Comparison of ENCODE assay signal across 9 mouse cellular contexts in the genomic region with DNA sequence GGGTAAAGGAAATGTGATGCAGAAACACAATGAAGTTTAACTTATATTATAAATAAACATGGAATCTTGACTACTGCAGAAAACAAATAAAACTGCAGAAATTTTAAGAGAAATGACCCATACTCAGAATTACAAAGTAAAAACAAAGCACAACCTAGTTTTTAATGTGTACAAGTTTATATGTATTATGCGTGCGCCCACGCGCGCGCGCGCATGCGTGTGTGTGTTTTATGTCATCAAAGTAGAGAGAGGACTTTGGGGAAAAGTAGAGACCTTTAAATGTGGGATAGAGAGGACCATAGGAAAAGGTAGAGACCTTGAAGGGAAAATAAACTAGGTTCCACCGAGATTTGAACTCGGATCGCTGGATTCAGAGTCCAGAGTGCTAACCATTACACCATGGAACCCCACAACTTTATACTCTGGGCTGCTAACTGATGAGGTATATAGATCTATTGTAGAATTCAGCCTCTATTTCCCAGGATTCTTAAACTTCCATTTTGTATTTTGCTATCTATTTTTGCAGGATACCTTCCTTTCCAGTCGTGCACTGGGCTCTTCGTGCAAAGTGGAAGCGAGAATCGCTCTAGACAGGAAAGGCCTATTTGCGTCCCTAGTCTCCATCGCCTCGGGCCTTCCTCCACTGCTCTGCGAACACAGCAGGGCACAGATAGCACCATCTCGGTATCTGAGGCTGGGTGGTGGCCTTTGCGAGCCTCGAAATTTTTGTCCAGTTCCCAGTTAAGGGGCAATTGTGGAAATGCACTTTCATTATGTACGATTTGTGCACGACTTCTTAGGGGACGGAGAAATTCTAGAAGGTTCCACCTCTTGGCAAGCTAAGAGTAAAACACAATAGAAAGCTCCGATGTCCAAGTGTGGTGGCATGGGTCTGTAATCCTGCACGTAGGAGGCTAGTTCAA. TPM values are rescaled to one million over a fixed set of nuclear protein-coding genes. Genes with fewer than 3 reads are reported as not detected.
DNase-seq lines count a peak whose midpoint lies in the region; ATAC-seq and TF ChIP-seq lines count a peak whose summit lies in the region.
"Had no signal": no experiment of that assay in that cellular context is flagged by ENCODE, and none has a peak within 500 bp of the region (broad histone marks: within the 10 kb centered on the region; RNA-seq: fewer than 3 reads in every experiment).

No protein-coding gene starts in this region.

- TF ChIP-seq EP300 in heart, postnatal 0 days (IDR thresholded peaks at IDR 0.05; ENCODE audit: low read depth) = no peak
- TF ChIP-seq EP300 in liver, postnatal 0 days (IDR thresholded peaks at IDR 0.05; ENCODE audit: low read depth) = no peak

- no peaks in the 10 kb centered on the region for H3K36me3 ChIP-seq in heart, postnatal 0 days (replicated peaks; ENCODE audit: control insufficient read depth, insufficient read depth, low read length)
- no peaks in the 10 kb centered on the region for H3K36me3 ChIP-seq in liver, postnatal 0 days (replicated peaks; ENCODE audit: insufficient read depth, low read length)

- intact Hi-C loops in left cerebral cortex, postnatal 25 days (cut with DNase I) = no loop called here

- no peak overlapping the region for H3K27ac ChIP-seq in cortical plate, adult 2 months (ENCODE audit: insufficient read depth, low read length)
- H3K27ac ChIP-seq in heart, postnatal 0 days (ENCODE audit: low read depth) = no peak overlapping the region; the same call in 1 of the 2 replicates
- no peak overlapping the region for H3K27ac ChIP-seq in liver, postnatal 0 days (ENCODE audit: low read depth)

- no peak for TF ChIP-seq POLR2A in cortical plate, adult 2 months (IDR thresholded peaks at IDR 0.05; ENCODE audit: extremely low read depth, insufficient read depth, low read length)

- TF ChIP-seq CTCF in cortical plate, adult 2 months (IDR thresholded peaks at IDR 0.05; ENCODE audit: extremely low read depth, insufficient read depth, low read length) = no peak
- no peak for TF ChIP-seq CTCF in heart, postnatal 0 days (IDR thresholded peaks at IDR 0.05; ENCODE audit: low read depth)
- TF ChIP-seq CTCF in liver, postnatal 0 days (IDR thresholded peaks at IDR 0.05; ENCODE audit: low read depth) = no peak

- peak overlapping the region; percentile 41 for H3K4me2 ChIP-seq in heart, postnatal 0 days (ENCODE audit: low read depth, low read length)
- H3K4me2 ChIP-seq in liver, postnatal 0 days (ENCODE audit: low read depth, low read length) = peak overlapping the region; percentile 51

- WGBS in heart, postnatal 0 days = 22% methylated on average over 28 of the region's 28 CpGs
- 20% methylated on average over 28 of the region's 28 CpGs for WGBS in liver, postnatal 0 days (ENCODE audit: insufficient replicate concordance)

- no peak overlapping the region for H3K9ac ChIP-seq in heart, postnatal 0 days (replicated peaks; ENCODE audit: low read depth, low read length)
- no peak overlapping the region for H3K9ac ChIP-seq in liver, postnatal 0 days (replicated peaks)

- ATAC-seq in heart, postnatal 0 days (ENCODE audit: insufficient read depth, low read depth) = no peak
- ATAC-seq in liver, postnatal 0 days = peak; percentile 35; the same call in 1 of the 2 replicates
- ATAC-seq in CD4-positive, CD25-positive, alpha-beta regulatory T cell, adult 4 months = no peak

- H3K4me3 ChIP-seq in cortical plate, adult 2 months (ENCODE audit: insufficient read depth, low read length) = peak overlapping the region; percentile 14
- H3K4me3 ChIP-seq in heart, postnatal 0 days (ENCODE audit: low read depth, low read length) = peak overlapping the region; percentile 9; the same call in 1 of the 2 replicates
- peak overlapping the region; percentile 23; the same call in 1 of the 2 replicates for H3K4me3 ChIP-seq in liver, postnatal 0 days (ENCODE audit: low read depth, low read length)

- DNase-seq in left cerebral cortex, postnatal 25 days (ENCODE audit: low spot score in 2 of 2) = peak; percentile 45 to 46
- no peak for DNase-seq in left cerebral cortex, adult 11 months (ENCODE audit: low spot score)
- DNase-seq in heart, postnatal 0 days (ENCODE audit: low spot score) = no peak
- DNase-seq in liver, postnatal 0 days = no peak
- DNase-seq in cerebellum, postnatal 10 days = no peak
- no peak for DNase-seq in adrenal gland, postnatal 36 days

- no peaks in the 10 kb centered on the region for H3K9me3 ChIP-seq in heart, postnatal 0 days (replicated peaks; ENCODE audit: control insufficient read depth, low read length)
- H3K9me3 ChIP-seq in liver, postnatal 0 days (ENCODE audit: low read length) = no peaks in the 10 kb centered on the region

- peaks cover 1% of the 10 kb centered on the region; the same call in 1 of the 2 replicates for H3K4me1 ChIP-seq in cortical plate, adult 2 months (ENCODE audit: control insufficient read depth, insufficient read depth, low read length)
- no peaks in the 10 kb centered on the region for H3K4me1 ChIP-seq in heart, postnatal 0 days (ENCODE audit: control insufficient read depth, insufficient read depth)
- H3K4me1 ChIP-seq in liver, postnatal 0 days (ENCODE audit: insufficient read depth) = peaks cover 21% of the 10 kb centered on the region

- H3K27me3 ChIP-seq in heart, postnatal 0 days (ENCODE audit: control insufficient read depth, insufficient read depth, low read length) = no peaks in the 10 kb centered on the region
- H3K27me3 ChIP-seq in liver, postnatal 0 days (ENCODE audit: insufficient read depth, low read length) = no peaks in the 10 kb centered on the region

RNA-seq across cellular contexts. Expression of gene Zfp184, which starts 11.0 kb away (rescaled TPM):
- 1 to 10 TPM; 2.6 to 3.3 TPM for total RNA-seq in left cerebral cortex, postnatal 25 days (2021)
- polyA plus RNA-seq in cortical plate, adult 2 months (2012; rRNA removed) = 2.2 and 2.3 TPM in 2 replicates
- total RNA-seq in heart, postnatal 0 days (2014; rRNA removed; ENCODE audit: low replicate concordance) = 1.1 and 1.7 TPM in 2 replicates
- 2.1 and 2.6 TPM in 2 replicates for polyA plus RNA-seq in heart, postnatal 0 days (2015; fragmentation: Nextera tagmentation; extraction: Ambion mirVana)
- 0.27 and 0.32 TPM in 2 replicates for polyA plus RNA-seq in liver, postnatal 0 days (2015; fragmentation: Nextera tagmentation; extraction: Ambion mirVana)
- under 1 TPM in 1 of 2 experiments, not detected in 1; 0.37 TPM for polyA plus RNA-seq in CD4-positive, CD25-positive, alpha-beta regulatory T cell, adult 4 months (2017; shearing (Covaris generic))
- 1 to 10 TPM; 1.5 to 1.6 TPM for total RNA-seq in adrenal gland, postnatal 36 days (2021)

RNA-seq across cellular contexts. Expression of gene Pom121l2, which starts 47.1 kb away (rescaled TPM):
- total RNA-seq in left cerebral cortex, postnatal 25 days (2021) = not detected
- 0.04 TPM in 1 of 2 replicates, not detected in the other for polyA plus RNA-seq in cortical plate, adult 2 months (2012; rRNA removed)
- total RNA-seq in heart, postnatal 0 days (2014; rRNA removed; ENCODE audit: low replicate concordance) = not detected in 2 replicates
- not detected in 2 replicates for polyA plus RNA-seq in heart, postnatal 0 days (2015; fragmentation: Nextera tagmentation; extraction: Ambion mirVana)
- not detected in 2 replicates for polyA plus RNA-seq in liver, postnatal 0 days (2015; fragmentation: Nextera tagmentation; extraction: Ambion mirVana)
- polyA plus RNA-seq in CD4-positive, CD25-positive, alpha-beta regulatory T cell, adult 4 months (2017; shearing (Covaris generic)) = not detected
- total RNA-seq in adrenal gland, postnatal 36 days (2021) = not detected
- total RNA-seq: layer of hippocampus, postnatal 25 days had no signal

Comparison
In these comparisons a context has a peak if more than half of its experiments do, and no peak if none do; other contexts are left out.
1. DNase-seq: peak in left cerebral cortex, postnatal 25 days (2 of 2); none in left cerebral cortex, adult 11 months (single experiment), heart, postnatal 0 days (single experiment), liver, postnatal 0 days (single experiment), cerebellum, postnatal 10 days (0 of 2) and adrenal gland, postnatal 36 days (0 of 2).
2. Peak in every context shown above with its lines, with median percentiles within 50 percentile points of each other: H3K4me3 ChIP-seq.